Mouse (Mus musculus): ENCODE measurements around the gene Nhsl2. TPM values are rescaled to one million over a fixed set of nuclear protein-coding genes. Genes with fewer than 3 reads are reported as not detected.

Gene Nhsl2
- 2.9 and 5.8 TPM in 2 replicates for polyA plus RNA-seq (2012; rRNA removed)

GRCm38 (mm10) chrX:101849281-101849821, at the start of gene Nhsl2:
Nhsl2 (plus strand) TSS chrX:101849385.

GRCm38 (mm10) chrX:102070591-102071471, 221.6 kb downstream of the Nhsl2 start, which contains the start of gene Rtl5:
Rtl5 (minus strand) TSS chrX:102071304.

GRCm38 (mm10) chrX:102119042-102119864, 270.1 kb downstream of the Nhsl2 start, which contains the start of gene Pin4:
Pin4 (plus strand) TSS chrX:102119447.

Other genes with a start within 250 kb of the Nhsl2 start
- 189 and 345 TPM in 2 replicates for gene Ogt, start 209.3 kb upstream of the Nhsl2 start, polyA plus RNA-seq (2012; rRNA removed)
- 0.07 and 0.10 TPM in 2 replicates for gene Cxcr3, start 115.1 kb upstream of the Nhsl2 start, polyA plus RNA-seq (2012; rRNA removed)
- 0.11 and 0.21 TPM in 2 replicates for gene Gm4779, start 55.0 kb upstream of the Nhsl2 start, polyA plus RNA-seq (2012; rRNA removed)
- 0.08 and 0.09 TPM in 2 replicates for gene 8030474K03Rik, start 54.7 kb upstream of the Nhsl2 start, polyA plus RNA-seq (2012; rRNA removed)
- gene Rtl5, start 221.9 kb downstream of the Nhsl2 start, polyA plus RNA-seq (2012; rRNA removed) = 35.9 and 53.3 TPM in 2 replicates